Mouse (Mus musculus) testis, adult 2 months (tissue): Measurements from ENCODE around the gene Acsl1. TPM values are rescaled to one million over a fixed set of nuclear protein-coding genes. Genes with fewer than 3 reads are reported as not detected.

Experiments used
- H3K27ac ChIP-seq: fragments of 200-500 bp; 2 replicates; pipeline ENCODE4 v1.5.1; 2012; ENCODE audit warnings: low read depth, low read length; ENCODE audit not compliant: control insufficient read depth, insufficient read depth
- H3K27me3 ChIP-seq: fragments of 200-500 bp; 2 replicates; pipeline ENCODE4 v1.6.1; 2012; ENCODE audit warnings: mild to moderate bottlenecking, low read length, moderate library complexity; ENCODE audit not compliant: control insufficient read depth, insufficient read depth
- H3K36me3 ChIP-seq: fragments of 200-500 bp; 2 replicates; pipeline ENCODE4 v1.6.1; 2012; ENCODE audit warnings: mild to moderate bottlenecking, low read length; ENCODE audit not compliant: control insufficient read depth, insufficient read depth
- H3K4me1 ChIP-seq: fragments of 200-500 bp; 2 replicates; pipeline ENCODE4 v1.6.1; 2012; ENCODE audit warnings: low read length; ENCODE audit not compliant: control insufficient read depth, insufficient read depth
- H3K4me3 ChIP-seq: fragments of 200-500 bp; 2 replicates; pipeline ENCODE4 v1.5.1; 2012; ENCODE audit warnings: low read depth, mild to moderate bottlenecking, low read length, moderate library complexity, mixed read lengths; ENCODE audit not compliant: control insufficient read depth
- CTCF ChIP-seq: fragments of 200-500 bp; IDR thresholded peaks from 2 replicates; pipeline ENCODE4 v1.5.1; 2012; ENCODE audit warnings: low read depth, mild to moderate bottlenecking, inconsistent platforms, low read length, moderate library complexity; ENCODE audit not compliant: control insufficient read depth, insufficient read depth, insufficient replicate concordance
- POLR2A ChIP-seq: fragments of 200-500 bp; IDR thresholded peaks from 2 replicates; pipeline ENCODE4 v1.6.1; 2012; ENCODE audit warnings: low read depth, mild to moderate bottlenecking, inconsistent platforms, low read length, moderate library complexity; ENCODE audit not compliant: control insufficient read depth
- polyA plus RNA-seq: library from polyadenylated mRNA; depleted of rRNA; stranded (reverse); fragments of >200 nt; gene quantifications from 2 replicates; pipeline ENCODE4 v1.2.3, GENCODE M21; 2012

Gene Acsl1
- polyA plus RNA-seq, 1 experiment = 743 TPM

DNA sequence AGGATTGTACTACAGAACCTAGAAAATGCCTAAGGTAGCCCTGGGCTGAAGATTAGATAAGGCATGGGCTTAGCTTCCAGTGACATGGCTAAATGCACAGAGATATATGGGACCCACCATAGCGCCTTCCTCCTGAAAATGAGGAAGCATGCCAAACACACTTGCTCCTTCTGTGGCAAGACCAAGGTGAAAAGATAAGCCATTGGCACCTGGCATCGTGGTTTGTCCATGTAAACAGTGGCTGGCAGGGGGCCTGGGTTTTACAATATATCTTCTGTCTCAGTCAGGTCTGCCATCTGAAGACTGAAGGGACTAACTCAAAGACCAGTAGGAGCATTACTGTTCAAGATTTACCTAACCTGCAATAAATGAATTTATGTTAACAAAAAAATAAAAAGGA is 2.4 kb upstream of the Acsl1 start:
- no peak overlapping the region for H3K27ac ChIP-seq
- H3K4me3 ChIP-seq = peak overlapping the region; percentile 36; the same call in 1 of the 2 replicates
- peaks cover 3% of the 10 kb centered on the region; the same call in 1 of the 2 replicates for H3K4me1 ChIP-seq
- no peaks in the 10 kb centered on the region for H3K27me3 ChIP-seq
- TF ChIP-seq CTCF (no peak), POLR2A (no peak)
- H3K36me3 ChIP-seq = no peaks in the 10 kb centered on the region

DNA sequence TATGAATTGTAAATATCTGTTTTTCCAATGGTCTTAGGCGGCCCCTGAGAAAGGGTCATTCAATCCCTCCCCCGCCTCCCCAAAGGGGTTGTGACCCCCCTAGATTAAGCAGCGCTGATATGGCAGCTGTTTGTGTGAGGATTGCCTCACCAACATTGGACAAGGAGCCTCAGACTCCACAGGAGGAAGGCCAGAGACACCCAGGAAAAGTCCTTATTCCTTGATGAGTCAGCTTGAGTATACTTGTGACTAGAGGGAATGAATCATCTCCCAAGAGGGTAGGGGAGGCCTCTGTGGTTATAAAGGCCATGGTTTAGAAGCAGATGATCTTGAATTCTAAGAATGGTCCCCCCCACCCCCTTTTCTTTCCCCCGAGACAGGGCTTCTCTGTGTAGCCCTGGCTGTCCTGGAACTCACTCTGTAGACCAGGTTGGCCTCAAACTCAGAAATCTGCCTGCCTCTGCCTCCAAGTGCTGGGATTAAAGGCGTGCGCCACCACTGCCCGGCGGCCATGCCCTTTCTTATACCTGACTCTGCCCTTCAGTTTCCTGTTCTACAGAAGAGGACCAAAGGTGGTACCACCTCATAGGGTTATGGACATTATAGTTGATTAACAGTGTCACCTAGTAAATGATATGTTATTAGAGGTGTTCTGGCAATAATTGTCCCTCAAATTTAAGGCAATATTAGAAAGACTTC is 1.6 kb upstream of the Acsl1 start:
- H3K36me3 ChIP-seq = no peaks in the 10 kb centered on the region
- H3K27me3 ChIP-seq = no peaks in the 10 kb centered on the region
- H3K4me1 ChIP-seq = peaks cover 3% of the 10 kb centered on the region; the same call in 1 of the 2 replicates
- H3K27ac ChIP-seq = no peak overlapping the region
- TF ChIP-seq CTCF = no peak
- TF ChIP-seq POLR2A = no peak
- peak overlapping the region; percentile 7; the same call in 1 of the 2 replicates for H3K4me3 ChIP-seq

DNA sequence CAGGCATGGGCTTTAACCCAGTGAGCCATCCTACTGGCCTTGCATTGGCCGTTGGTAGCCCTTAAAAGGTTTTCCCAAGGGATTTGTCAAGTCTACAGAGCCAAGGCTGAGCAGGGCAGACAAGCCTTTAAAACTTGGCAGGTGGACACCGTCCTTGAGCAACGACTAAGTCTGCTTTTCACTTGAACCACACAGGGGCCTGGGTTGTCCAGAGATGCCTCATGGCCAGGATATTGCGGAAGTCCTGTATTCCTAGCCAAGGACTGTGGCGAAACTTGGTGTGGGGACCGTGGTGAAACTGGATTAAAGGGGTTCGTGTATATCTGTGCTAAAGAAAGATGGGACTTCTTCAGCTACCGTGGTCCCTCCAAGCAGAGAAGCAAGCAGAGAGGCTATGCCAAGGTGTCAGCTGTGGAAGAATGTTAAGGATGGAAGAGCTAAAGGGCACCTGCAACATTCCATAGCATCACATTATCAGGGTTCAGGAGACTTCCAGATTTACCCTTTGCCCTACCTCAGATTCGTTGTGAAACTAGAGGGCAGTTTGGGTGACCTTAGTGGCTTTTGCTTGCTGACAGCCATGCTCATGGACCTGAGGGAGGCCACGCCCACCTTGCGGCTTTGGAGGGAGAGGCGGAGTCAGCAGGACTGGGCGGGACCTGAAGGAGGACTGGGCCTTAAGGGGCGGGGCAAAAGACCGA is 596 bp upstream of the Acsl1 start:
- TF ChIP-seq POLR2A (no peak), CTCF (no peak)
- H3K27me3 ChIP-seq = no peaks in the 10 kb centered on the region
- no peaks in the 10 kb centered on the region for H3K36me3 ChIP-seq
- H3K4me1 ChIP-seq = peaks cover 3% of the 10 kb centered on the region; the same call in 1 of the 2 replicates
- H3K27ac ChIP-seq = no peak overlapping the region
- H3K4me3 ChIP-seq = peak overlapping the region; percentile 90

DNA sequence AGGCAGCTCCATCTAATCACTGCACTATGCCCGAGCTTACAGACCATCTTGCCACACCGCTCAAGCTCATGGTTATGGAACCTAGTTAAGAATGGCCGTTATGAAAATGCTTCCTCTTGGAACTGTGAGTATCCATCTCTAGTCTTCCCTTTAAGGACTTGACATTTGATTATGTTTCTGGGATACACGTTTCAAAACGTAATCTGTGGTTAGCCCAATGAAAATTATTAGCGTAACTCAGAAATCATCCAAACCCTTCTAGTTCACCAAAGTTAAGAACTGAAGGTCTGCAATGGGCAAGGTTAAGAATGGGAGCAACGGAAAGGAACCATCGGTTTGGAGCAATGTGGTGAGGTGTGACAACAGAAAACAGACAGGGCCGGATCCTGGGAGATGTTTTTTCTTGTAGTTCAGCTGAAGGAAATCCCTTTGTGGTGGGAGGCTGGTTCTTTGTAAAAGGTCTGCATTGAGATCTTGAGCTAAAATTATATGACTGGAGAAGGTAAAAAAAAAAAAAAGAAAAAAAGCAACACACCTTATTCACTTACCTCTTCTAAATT is 1.2 kb downstream of the Acsl1 start:
- Histone ChIP-seq H3K27me3 (no peaks in the 10 kb centered on the region), H3K4me1 (peaks cover 3% of the 10 kb centered on the region; the same call in 1 of the 2 replicates), H3K4me3 (peak overlapping the region; percentile 90), H3K27ac (peak overlapping the region; percentile 26; the same call in 1 of the 2 replicates), H3K36me3 (no peaks in the 10 kb centered on the region)
- TF ChIP-seq CTCF (no peak), POLR2A (no peak)

DNA sequence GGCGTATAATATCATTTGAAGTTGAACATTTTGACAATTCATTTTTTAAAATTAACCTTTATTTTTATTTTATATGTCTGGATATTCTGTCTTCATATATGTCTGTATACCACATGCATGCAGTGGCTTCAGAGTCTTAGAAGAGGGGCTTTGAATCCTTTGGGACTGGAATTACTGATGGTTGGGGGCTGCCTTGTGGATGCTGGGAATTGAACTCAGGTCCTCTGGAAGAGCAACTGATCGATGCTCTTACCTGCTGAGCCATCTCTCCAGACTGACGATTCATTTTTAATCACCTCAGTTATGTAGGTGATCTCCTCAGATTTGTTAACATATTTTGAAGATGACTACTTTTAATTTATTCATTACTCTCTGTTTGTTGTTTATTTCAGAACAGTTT is 3.3 kb downstream of the Acsl1 start:
- Histone ChIP-seq H3K27ac (no peak overlapping the region), H3K36me3 (no peaks in the 10 kb centered on the region), H3K4me1 (peaks cover 3% of the 10 kb centered on the region; the same call in 1 of the 2 replicates), H3K27me3 (no peaks in the 10 kb centered on the region), H3K4me3 (peak overlapping the region; percentile 59)
- TF ChIP-seq CTCF = no peak
- no peak for TF ChIP-seq POLR2A

DNA sequence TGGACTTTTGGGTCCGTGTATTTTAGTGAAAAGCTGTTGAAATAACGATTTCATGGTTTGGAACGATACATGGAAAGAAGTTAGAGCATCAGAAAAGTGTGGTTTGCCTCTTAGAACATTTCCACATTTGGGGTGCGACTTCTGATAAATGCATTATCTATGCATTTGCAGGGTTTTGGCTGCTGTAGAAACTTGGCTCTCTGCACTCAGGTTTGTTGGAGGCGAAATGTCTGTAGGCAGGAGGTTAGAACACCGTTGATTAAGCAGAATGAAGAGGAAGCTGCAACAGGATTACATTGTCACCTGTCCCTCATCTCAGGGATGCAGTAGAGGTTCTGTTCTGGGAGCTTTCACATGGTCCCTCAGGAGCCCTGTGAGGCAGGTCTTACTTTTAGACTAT is 3.8 kb downstream of the Acsl1 start:
- no peaks in the 10 kb centered on the region for H3K36me3 ChIP-seq

DNA sequence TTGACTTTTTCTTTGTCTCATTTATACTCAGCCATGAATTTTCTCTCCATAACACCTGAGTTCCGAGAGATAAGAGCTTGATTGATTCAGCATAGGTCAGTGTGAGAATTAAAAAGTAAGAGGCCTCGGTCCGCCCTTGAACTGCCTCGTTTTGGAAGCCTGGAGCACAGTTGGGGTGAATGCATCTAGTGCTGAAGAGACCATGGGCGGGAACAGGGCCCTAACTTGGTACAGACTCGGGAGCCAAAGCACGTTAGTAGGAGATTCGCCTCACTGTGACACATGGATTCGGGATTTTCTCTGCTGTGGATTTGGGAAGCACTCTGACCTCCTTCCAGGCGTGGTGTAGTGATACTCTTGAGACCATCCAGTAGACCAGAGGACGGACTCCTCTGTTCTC is 4.6 kb downstream of the Acsl1 start:
- no peak for TF ChIP-seq CTCF
- TF ChIP-seq POLR2A = no peak
- H3K36me3 ChIP-seq = no peaks in the 10 kb centered on the region
- no peak overlapping the region for H3K27ac ChIP-seq
- no peaks in the 10 kb centered on the region; the same call in 1 of the 2 replicates for H3K4me1 ChIP-seq
- H3K4me3 ChIP-seq = peak overlapping the region; percentile 85
- no peaks in the 10 kb centered on the region for H3K27me3 ChIP-seq

More for the DNA sequence above, 3.8 kb downstream of the Acsl1 start:
- no peak overlapping the region for H3K27ac ChIP-seq
- peaks cover 3% of the 10 kb centered on the region; the same call in 1 of the 2 replicates for H3K4me1 ChIP-seq
- peak overlapping the region; percentile 85 for H3K4me3 ChIP-seq
- no peaks in the 10 kb centered on the region for H3K27me3 ChIP-seq
- TF ChIP-seq POLR2A (no peak), CTCF (no peak)
